Mouse (Mus musculus): ENCODE measurements around the gene Grk3. TPM values are rescaled to one million over a fixed set of nuclear protein-coding genes. Genes with fewer than 3 reads are reported as not detected.

Gene Grk3
- total RNA-seq, 1 experiment from 2014 or later = 27.2 TPM

DNA sequence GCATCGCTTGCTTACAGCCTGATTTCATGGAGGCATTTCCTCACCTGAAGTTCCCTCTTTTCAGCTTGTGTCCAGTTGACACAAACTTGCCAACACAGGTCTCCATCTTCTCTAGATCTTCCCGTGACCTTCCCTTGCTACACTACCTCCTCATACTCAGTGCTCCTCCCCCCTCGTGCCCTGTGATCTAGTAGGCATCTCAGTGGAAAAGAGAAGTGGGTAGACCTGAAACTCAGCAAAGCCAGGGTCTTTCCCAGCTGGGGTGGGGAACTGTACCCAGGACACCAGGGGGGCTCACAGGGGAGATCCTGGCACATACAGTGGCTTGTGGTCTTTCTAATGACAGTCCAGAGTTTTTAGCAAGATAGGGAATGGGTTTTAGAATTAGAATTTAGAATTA lies 64.7 kb downstream of the Grk3 start:
- peak; percentile 78; the same call in 1 of the 2 replicates for ATAC-seq (replicated peaks; ENCODE audit: low read depth, poor library complexity, severe bottlenecking)

DNA sequence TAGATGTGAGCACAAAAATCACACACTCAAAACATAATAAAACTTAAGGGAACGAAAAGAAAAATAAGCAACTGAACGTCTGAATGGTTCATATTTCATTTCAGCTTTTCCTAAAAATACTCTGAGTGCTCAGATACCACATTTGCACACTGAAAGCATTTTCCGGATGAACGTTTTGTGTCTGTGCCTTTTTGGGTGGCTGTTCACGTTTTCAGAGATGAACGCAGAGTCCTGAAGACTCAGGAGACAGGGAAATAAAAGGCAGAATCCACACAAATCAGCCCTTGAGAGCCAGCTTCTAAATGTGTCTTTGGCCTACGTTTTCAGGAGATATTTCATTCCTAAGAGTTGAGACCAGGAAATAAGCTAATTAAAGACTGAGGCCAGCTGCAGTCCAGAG lies 69.7 kb downstream of the Grk3 start:
- ATAC-seq (replicated peaks; ENCODE audit: low read depth, poor library complexity, severe bottlenecking) = no peak

DNA sequence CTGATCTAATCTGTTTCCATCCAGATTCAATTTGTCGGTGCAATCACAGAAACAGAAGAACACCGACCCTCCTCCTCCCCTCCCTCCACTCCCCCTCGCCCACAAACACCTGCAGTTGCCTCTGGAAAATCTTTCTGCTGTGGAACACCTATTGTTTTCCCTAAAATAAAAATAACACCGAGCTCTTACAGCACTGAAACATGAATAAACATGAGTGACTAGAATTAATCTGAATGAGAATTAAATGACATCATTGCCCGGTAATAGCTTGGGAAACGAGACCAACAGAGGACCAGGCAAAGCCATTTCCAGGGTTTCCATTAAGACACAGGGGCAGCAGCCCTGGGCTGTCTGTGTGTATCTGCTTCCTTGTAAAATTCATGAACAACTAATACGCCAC lies 73.3 kb downstream of the Grk3 start:
- no peak for ATAC-seq (replicated peaks; ENCODE audit: low read depth, poor library complexity, severe bottlenecking)

DNA sequence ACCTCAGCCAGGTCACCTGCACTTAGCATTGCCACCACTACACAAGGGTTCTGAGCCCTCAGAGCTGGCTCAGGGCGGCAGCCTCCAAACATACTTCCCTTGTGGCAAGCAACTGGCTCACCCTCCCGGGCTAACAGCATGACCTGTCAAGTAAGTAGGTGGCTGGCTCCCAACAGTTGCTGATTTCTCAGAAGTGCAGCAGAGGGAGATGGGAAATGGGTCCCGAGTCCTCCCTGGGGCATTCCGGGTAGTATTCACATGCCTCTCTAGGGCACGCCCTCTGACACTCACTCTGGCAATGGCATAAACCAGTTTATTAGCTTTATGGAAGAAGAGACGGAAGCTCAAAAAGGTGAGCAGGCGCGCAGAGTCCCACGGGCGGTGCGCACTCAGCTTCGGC lies 74.6 kb downstream of the Grk3 start:
- ATAC-seq (replicated peaks; ENCODE audit: low read depth, poor library complexity, severe bottlenecking) = no peak

DNA sequence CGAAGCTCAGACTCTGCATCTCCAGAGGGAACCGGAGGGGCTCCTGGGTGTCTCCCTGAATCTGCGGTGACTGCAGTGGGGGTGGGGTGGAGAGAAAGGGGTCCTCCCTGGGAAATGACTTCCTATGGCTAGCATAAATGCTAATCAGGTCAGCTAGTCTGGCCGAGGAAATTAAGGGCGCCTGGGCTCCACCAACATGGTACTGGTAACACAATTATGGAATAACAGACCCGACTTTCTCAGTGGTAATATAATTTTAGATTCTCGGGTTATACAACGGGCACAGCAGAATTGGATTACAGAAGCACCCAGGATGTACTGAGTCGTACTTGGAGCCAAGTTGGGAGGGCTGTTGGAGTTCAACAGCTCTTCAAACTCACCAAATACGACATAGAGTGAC lies 79.0 kb downstream of the Grk3 start:
- no peak for ATAC-seq (replicated peaks; ENCODE audit: low read depth, poor library complexity, severe bottlenecking)

DNA sequence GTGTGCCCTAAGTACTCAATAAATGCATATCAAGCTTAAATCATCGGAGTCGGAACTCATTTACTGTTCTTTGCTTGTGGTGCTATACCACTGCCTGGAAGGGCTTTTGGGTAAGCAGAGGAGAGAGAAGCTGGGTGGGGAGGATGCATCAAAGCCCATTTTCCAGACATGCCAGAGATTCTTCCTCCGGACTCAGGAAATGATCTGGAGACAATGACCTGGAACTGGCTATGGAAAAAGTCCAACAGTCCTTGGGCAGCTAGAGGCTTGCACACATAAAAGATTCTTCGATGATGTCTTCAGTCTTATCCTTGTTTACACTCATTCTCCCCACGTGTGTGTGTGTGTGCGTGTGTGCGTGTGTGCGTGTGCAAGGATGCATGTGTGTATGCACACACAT lies 80.2 kb downstream of the Grk3 start:
- no peak for ATAC-seq (replicated peaks; ENCODE audit: low read depth, poor library complexity, severe bottlenecking)

DNA sequence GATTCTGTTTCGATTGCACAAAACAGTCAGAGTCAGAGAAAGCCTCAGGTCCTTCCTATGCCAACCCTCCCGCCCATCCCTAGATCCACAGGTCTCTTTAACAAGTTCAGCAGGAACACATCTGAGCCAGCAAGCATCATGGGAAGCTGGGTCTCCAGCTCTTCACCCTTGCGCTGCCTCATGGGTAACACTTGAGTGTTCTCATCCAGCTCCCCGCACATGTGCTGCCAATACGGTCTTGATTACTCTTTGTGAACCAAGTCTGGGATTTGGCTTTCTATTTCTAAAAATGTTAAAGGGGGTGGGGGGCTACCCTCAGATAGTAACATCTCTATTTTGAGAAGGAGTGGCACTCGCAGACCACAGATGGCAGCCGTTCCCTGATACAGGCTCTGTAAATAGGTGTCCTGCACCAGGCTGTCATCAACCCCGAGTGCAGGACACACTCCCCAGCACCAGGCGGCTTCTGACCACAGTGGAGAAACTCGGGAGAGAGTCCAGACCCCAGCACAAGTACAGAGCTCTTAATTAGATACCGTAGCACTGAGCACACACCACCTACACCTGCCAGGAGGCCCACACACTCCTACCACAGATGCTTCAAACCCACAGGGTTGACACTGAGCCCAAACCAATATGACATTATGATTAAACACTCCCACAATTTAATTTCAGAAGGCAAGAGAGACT lies 82.6 kb downstream of the Grk3 start:
- ATAC-seq (replicated peaks; ENCODE audit: low read depth, poor library complexity, severe bottlenecking) = no peak

DNA sequence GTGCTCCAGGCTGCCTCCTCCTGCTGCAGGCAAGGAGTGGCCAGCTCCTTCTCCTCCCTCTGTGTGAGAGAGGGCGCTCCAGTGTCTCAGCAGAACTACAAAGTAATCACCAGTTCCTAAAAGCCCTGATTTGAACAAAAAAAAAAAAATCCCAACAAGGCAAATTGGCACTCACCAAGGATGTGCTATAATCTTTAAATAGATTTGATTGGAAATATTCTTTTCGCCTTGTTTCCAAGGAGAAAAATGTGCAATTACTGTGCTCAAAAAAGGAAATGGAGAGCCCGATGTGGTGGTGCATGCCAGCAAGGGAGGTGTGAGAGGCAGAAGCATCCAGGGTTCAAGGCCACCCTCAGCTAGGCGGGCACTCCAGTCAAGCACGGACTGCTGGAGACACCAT lies 83.7 kb downstream of the Grk3 start:
- ATAC-seq (replicated peaks; ENCODE audit: low read depth, poor library complexity, severe bottlenecking) = no peak

DNA sequence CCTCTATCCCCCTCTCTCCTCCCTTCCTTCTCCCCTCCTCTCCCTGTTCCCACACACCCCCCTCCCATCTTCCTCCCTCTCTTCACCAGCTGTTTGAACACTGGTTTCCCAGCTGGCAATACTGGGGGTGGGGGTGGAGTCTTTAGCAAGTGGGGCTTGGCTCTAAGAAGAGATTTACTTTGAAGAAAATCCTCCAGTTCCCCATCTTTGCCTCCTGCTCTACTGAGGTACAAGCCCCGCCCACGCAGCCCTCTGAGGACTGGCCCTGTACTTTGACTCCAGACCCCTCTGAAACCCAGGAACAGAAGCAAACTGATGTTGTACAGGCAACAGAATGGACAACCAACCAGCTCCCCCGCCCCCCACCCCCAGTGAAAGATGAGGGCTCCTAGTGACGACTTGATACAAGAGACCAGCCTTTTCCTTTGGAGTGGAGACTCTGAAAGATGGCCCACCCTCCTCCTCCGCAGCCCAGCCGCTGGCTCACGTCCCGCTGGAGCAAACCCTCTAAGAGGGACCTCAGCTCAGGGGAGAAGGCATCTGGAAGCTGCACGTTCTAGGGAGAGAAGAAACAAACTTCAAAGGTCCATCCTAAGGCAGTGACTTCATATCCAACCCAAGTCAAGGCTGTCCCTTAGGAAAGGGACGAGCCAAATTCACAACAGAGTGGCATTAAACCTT lies 87.2 kb downstream of the Grk3 start:
- ATAC-seq (replicated peaks; ENCODE audit: low read depth, poor library complexity, severe bottlenecking) = no peak

DNA sequence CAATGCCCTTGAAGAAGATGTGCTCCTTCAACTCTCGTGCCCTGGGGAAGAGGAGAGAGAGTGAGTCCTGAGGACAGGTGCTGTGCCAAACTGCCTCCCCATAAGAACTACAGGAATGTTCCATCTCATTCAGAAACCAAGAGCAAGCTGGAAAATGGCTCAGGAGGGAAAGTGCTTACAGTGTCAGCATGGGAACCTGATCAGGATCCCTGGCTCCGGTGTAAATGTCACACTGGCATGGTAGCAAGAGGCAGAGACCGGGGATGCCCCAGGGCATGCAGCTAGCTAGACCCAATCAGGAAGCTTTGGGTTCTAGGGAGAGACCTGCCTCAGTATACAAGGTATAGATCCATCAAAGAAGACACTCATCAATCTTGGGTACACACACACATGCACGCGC lies 90.2 kb downstream of the Grk3 start:
- ATAC-seq (replicated peaks; ENCODE audit: low read depth, poor library complexity, severe bottlenecking) = no peak

DNA sequence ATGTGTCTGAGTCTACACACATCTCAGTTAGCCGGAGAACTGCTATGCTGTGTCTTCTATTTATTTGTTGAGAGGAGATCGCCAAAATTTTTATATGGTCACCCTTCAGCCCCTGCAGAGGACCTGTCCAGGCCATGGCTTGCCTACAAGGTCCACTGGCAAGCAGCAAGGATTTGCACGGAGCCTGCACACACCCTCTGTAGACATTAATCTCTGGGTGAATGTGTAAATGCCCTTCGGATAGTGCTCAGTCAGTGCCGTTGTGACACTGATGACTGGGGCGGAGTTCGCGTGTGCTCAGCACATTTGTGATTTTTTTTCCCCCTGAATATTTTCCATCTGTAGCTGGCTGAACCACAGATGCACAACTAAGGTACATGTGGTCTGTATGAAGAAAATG lies 90.8 kb downstream of the Grk3 start:
- no peak for ATAC-seq (replicated peaks; ENCODE audit: low read depth, poor library complexity, severe bottlenecking)

DNA sequence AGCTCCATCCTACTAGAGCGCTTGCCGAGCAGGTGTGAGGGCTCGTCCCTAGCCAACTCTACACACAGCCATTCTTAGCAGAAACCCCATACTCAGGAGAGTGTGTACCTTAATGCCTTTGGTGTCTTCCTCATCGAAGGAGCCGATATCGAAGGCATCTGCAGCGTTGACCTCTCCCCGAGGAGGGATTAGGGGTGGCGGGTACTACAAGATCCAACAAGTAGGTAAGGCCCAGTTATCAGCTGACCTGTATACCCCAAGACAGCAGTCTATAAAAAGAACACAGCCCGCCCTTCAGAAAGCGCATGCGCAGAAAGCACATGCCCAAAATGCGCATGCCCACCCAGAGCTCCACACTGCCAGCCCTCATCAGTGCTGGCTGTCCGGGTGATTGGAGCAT lies 91.8 kb downstream of the Grk3 start:
- no peak for ATAC-seq (replicated peaks; ENCODE audit: low read depth, poor library complexity, severe bottlenecking)

DNA sequence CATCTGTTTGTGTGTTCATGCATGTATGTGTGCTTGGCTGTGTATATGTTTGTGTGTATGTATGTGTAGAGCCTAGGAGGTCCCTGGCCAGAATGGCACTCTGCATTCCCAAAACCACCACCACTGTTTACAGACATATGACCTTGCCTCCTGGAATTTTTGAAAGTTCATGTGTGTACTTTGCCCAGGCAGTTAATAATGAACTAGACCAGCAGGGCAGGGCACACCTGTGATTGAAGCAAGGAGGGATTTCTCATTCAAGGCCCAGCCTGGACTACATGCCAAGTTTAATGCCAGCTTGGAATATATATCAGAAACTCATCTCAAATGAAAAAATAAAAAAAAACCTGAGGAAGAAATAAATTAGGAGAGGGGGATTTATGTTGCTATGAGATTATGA lies 93.7 kb downstream of the Grk3 start:
- ATAC-seq (replicated peaks; ENCODE audit: low read depth, poor library complexity, severe bottlenecking) = no peak

DNA sequence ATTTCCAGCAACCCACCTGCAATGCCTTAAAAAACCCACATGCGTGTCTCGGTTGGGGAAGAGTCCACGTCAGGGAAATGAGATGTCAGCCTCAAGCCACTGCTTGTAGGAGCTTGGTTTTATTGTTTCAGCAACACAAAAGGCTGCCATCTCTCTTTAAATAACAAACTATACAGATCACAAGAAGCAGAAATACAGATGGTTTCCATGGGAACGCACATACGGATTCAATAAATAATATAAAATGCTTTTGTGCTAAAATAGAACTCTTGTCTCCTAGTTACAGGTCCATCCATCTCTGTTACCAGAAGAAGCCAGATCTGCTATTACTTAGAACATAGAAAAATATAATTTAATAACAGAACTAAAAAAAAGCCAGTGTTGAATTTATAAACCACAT lies 105.2 kb downstream of the Grk3 start:
- ATAC-seq (replicated peaks; ENCODE audit: low read depth, poor library complexity, severe bottlenecking) = no peak

DNA sequence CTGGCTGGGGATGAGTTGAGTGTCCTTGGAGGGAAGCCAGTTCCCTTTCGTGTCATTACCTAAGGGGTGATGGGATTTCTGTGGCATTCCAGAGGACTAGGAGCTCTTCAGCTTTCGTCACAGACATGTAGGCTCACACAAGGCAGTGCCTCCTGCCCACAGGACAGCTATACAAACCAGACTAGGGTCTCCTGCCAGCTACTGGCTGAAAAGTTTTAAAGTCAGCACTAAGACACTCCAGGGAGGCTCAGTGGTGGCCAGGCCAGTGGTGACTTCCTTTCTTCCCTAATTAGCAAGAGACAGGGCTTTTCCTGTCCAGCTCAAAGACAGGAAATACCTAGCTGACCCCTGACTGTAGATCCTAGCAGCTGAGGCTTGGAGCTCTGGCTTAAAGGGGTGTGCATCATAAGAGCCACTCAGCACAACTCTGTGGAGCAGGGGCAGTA lies 107.4 kb downstream of the Grk3 start:
- ATAC-seq (replicated peaks; ENCODE audit: low read depth, poor library complexity, severe bottlenecking) = no peak

DNA sequence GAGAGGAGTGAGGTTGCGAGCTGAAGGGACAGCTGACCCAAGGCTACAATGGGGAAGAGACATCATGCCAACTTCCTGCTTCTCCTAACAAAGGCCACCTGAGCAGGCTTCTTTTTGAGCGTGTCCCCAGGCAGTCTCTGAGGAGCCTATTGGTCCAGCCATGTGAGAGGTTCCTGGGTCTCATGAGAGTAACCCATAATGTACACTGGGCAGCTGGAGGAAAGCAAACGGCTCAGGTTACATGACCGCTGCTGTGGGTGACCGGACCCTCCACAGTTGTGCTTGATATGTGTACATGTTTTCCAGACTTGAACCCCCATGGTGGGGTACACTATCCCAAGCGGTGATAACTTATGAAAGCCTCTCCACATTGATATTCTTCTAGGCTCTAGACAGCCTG lies 108.1 kb downstream of the Grk3 start:
- ATAC-seq (replicated peaks; ENCODE audit: low read depth, poor library complexity, severe bottlenecking) = no peak

DNA sequence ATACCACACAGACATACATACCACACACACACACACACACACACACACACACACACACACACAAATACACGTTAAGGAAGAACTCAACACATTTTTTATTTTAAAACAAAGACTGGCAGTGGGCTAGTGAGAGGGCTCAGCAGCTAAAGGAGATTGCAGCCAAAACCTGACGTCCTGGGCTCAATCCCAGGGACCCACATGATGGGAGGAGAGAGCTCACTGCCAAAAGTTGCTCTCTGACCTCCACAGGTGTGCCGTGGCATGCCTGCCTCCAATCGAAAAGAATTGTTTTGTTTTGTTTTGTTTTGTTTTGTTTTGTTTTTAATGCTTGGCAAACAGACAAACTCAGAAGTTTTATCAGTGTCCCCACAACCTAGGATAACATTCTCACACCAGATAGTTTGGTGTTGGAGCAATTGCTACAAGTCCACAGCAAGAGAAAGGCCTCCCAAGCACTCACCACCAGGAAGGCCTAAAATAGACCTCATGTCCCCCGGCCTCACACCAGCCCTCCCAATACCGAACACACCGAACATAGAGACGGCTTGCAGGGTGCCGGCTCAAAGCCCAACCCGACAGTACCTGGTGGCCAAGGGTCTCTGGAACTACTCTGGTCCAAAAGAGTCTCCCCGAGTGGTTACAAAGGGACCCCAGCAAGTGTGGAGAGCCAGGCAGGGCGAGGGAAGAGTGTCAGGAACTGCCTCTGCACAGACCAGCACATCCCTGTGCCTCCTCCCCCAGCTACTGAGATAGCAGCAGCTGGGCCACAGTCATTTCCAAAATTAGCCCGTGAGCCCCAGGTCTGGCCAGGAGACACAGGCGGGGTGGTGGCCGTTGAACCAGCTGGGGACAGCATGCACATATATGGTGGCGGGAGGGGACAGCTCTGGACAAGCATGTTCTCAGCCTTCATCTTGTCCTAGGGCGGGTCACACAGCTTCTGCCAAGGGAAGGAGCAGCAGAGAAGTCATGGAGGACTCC lies 119.6 kb downstream of the Grk3 start, which contains the start of gene Myo18b:
Gene Myo18b (minus strand): TSS at position 689 of the 981 bp plus-strand sequence.
- ATAC-seq (replicated peaks; ENCODE audit: low read depth, poor library complexity, severe bottlenecking) = no peak

DNA sequence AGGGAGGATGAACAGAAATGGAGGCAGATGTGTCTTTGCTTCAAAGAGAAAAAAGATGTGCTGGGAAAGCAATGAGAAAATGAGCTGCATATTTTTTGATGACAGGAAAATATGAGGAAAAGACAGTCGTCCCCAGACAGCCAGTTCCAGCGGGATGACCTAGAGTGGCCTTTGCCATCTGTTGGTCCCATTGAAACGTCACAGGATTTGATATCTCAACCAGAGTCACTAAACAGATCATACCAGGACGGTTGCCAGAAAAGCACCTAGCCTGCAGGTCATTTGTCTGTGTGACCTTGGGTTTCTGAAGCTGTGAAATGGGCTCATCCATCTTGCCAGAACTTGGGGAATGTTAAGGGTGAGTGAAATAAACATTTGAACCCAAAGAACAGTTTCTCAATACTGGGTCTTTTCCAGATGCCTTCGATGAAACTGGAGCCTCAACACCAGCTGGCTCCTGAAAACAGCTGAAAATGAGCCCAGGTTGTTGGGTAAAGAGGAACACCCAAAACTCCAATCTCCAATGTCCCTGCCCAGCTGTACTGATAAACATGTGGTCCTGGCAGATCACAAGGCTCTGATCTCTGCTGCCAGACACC lies 122.0 kb downstream of the Grk3 start:
- no peak for ATAC-seq (replicated peaks; ENCODE audit: low read depth, poor library complexity, severe bottlenecking)

DNA sequence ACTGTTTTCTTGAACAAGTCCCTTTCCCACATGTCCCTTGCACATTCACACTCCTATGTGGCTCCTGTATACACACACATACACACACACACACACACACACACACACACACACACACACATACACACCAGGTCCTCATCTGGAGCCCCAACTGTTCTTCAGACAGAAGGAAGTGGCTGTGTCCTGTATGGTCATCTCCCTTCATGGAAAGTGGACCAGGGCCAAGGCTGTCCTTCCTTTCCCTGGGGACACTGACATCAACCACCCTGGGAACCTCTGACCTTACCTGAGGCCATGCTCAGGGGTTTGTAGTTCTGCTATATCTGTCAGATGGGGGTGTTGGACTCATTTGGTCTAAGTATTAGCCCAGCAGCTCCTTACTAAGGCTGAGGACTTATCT lies 123.2 kb downstream of the Grk3 start:
- no peak for ATAC-seq (replicated peaks; ENCODE audit: low read depth, poor library complexity, severe bottlenecking)

DNA sequence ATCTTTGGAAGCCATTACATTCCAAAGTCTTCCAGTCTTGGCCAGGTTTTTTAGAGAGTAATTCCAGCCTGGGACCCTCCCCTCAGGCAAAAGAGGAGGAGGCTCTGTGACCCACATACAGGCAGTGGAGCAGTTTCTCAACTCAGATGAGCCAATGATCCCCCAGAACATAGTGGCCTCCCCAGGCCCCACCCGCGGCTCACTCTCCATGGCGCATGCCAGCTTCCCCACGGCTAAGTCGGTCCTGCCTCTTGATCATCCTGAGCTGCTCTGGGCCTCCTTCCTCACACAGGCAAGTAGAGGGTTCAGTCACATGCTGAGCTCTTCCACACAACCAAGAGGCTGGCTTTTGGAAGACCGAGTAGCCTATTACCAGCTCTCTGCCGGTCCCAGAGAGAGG lies 126.9 kb downstream of the Grk3 start:
- no peak for ATAC-seq (replicated peaks; ENCODE audit: low read depth, poor library complexity, severe bottlenecking)
